Mouse (Mus musculus) right cerebral cortex, adult 2 months (tissue): ENCODE measurements around the gene Mocs2.

Source experiments
- DNase-seq, 2 experiments: peaks; one replicate each; pipeline ENCODE4 v3.0.0; 2021 to 2022; ENCODE audit warnings: low spot score in 2 of 2

Mocs2 gene

GRCm38 (mm10) chr13:114817751-114818360 is at the start of gene Mocs2:
Gene Mocs2, plus strand, starts transcription at chr13:114818236.
- peak; percentile 89 to 91 for DNase-seq

DNA sequence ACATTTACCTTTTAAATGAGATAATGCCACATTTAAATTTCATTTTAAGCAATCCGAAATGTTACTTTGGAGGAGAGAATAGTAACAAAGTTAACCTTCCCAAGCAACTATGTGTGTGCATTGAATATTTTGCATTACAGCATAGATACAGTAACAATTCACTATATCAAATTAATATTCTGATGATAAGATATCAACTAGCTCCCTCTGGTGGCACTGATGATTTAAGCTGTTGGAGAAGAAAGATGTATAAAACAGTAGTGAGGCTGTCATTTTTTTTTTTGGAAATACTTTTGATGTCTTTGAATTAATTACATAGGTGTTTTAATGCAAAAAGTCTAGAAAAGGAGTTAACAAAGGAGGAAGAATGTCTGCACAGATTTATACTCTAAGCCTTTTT is 26.5 kb upstream of the Mocs2 start:
- DNase-seq, result peak; percentile 13 to 45

- peak; percentile 83 to 85 for DNase-seq
These were observed 24.6 kb upstream of the Mocs2 start for GRCm38 (mm10) chr13:114793250-114794030.

- DNase-seq, result no peak
These were observed 16.2 kb upstream of the Mocs2 start for GRCm38 (mm10) chr13:114801857-114802256.

DNA sequence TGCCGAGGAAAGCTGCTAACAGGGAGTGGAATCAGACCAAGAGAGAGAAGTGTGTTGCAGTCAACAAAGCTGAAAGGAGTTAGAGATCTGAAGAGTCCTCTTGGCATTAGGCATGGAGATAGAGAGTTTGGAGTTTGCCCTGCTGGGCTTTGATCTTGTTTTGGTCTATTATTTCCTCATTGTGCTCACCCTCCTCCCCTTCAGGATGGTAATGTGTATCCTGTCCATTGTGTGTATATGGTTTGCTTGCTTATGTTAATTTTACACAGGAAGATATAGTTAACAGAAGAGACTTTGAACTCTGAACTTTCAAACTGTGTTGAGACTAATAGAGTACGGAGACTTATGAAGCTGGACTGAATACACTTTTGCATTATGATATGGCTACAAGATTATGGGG is 15.1 kb upstream of the Mocs2 start:
- no peak for DNase-seq

DNA sequence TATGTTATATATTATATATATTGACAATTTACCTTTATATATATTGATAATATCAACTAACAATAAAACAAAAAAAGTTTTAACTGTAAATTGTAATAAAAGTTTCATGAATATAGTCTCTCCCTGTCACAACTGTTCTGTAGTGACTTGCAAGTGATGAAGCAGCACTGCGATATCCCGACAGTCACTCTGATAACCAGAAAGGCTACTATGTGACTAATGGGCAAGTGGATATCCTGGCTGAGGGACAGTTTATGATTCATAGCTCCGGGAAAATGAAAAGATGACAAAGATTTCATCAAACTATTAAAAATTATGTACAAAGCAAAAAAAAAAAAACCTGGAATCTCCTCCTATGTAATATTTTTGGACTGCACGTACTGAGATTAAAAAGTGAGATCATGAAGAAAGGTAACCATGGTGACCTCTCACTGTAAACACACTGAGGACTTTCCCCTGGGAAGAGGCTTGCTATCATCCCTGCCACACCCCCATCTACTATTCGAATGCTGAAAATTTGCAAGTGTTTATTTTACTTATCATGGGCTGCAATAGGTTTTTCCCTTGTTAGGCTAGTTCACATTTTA is 8.3 kb upstream of the Mocs2 start:
- DNase-seq, result no peak

DNA sequence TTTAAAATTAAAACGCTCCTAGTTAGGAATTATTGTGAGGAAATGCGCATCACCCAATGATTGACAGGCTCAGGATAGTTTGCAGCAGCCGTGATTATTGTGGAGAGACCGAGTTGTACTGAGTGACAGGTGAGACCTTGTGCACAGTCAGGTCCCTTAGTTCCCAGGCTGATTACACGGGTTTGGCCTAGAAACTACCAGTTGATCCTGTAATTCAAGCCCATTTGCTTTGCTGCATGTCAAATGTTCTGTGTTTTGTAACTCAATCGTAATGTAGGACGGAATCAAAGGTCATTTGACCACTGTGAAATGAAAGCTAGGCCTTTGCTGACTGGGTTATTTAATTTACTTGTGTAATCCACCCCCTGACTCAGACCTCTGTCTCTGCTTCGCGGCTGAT is 477 bp downstream of the Mocs2 start:
- DNase-seq, result no peak

DNA sequence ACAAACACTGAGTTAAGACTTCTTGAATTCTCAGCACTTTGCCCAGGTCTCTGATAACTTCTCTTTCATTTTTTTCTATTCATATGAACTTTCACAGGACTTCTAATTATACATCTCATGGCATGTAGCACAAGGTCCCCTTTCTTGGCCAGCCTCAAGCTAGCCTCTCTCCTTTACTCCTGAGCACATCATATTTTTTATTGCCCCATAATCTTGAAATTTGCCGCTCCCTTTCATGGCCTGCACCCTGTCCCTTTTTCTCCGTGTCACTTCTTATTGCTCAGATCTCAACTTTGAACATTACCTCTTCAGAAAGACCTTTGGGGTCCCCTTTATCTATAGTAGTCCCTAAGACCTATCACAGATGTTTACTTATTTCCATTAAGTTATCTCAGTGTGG is 4.8 kb downstream of the Mocs2 start:
- no peak for DNase-seq

- no peak for DNase-seq
These were observed 7.4 kb downstream of the Mocs2 start for GRCm38 (mm10) chr13:114825377-114825855.

- DNase-seq, result no peak
These were observed 13.4 kb downstream of the Mocs2 start for GRCm38 (mm10) chr13:114831367-114831833.

DNA sequence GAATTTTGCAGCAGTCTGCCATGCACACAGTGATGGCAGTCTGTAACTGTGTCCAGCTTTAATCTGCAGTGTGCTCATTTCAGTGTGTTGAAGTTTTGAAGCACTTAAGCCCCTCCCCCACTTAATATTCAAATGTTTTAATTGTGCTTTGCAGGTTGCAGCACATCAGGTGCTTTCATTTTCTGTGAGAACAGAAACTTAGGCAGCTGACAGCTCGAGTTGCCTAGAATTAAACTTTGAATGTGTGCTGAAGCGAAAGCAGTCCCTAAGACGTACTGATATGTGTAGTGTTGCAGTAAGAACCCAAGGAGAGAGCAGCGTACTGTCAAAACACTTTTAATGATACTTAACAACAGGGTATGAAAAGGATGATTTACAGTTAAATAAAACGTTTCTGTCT is 14.7 kb downstream of the Mocs2 start:
- no peak for DNase-seq

DNA sequence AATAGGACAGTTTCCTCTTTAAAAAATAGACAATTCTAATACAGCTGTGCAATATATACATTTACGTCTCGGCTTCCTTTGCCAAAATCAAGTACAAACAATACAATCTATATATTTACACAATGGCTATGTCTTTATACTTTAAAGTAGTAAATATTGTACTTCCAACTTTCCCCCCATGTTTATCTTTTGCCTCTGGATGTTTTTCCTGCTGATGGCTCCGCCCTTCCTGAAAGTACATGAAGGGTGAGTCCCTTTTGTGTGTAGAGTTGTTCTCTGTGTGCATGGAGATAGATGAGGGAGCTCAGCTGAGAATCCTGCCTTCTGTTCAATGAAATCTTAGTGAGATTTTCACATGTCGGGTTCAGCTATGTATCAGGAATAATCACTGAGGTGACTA is 15.3 kb downstream of the Mocs2 start:
- no peak for DNase-seq

DNA sequence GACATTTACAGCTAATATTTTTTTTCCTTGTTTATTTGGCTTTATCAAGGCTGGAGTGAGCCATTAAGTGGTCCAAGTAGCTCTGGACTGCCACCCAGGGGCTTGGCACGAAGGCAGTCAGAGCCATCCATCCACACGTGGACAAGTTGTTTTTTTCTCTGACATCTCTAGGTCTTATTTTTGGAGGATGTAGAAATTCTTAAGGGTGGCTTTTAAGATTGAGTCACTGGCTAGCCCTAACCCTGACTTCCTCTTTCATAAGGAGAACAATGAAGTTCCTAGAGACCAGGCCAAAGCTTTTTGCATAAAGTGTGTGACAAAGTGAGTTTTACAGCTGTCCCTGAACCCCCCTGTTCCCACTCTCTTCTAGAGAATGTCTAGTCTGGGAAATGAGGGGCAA is 16.5 kb downstream of the Mocs2 start:
- DNase-seq, result no peak

GRCm38 (mm10) chr13:114837061-114837460 is 19.0 kb downstream of the Mocs2 start:
- no peak for DNase-seq

DNA sequence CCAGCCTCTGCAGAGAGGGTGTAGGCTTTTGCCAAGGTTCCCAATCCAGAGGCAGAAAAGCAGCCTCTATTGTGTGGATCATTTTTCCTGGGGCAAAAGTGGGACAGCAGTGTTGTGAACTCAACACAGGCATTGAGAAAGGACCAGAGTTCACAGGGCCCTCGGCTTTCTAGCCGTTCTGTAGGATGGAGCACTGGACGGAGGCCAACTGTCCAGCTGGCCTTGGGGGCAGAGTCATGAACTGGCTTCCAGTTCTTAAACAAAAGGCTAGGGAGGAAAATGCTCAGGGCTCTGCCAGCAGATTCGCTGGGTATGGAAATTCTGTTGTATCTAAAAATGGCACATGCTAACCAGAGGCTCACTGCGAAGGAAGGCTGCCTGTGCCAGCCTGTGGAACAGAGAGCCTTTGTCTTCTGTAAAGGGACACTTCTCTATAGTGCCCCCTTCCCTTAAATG is 20.5 kb downstream of the Mocs2 start:
- DNase-seq, result peak; percentile 48 to 62

- no peak for DNase-seq
These were observed 21.1 kb downstream of the Mocs2 start for GRCm38 (mm10) chr13:114839098-114839497.

DNA sequence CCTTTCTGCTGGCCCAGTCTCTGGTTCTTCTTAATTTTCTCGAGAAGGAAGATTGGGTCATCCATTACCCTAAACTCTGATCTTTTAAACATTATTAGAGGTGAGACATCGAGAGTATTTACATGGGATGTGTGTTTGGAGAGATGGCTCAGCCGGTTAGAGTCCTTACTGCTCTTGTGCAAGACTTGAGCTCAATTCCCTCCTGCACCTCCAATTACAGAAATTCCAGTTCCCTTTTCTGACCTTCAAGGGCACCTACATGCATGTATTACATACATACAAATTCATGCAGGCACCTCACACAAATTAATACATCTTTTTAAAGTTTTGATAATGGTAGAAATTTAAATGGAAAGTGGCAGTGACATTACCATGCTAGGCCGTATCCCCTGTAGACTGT is 22.5 kb downstream of the Mocs2 start:
- DNase-seq, result no peak

DNA sequence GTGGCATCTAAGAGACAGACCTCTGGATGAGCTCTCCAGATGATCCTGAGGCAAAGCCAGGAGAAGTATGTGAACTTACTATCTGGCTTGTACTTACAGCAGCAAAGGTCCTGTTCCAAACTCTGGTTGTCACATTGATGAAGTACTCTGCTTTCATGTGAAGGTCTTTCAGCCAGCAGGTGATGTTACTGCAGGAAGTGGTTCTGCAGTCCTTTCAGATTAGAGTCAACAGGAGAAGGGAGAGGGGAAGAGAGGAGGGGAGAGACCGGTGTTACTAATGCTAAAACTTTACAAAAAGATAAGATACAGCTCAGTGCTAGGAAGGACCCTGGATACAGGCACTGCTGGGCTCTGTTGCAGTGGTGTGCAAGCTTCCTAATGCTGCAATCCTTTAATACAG is 25.3 kb downstream of the Mocs2 start:
- no peak for DNase-seq

- no peak for DNase-seq
These were observed 27.8 kb downstream of the Mocs2 start for GRCm38 (mm10) chr13:114845804-114846203.

DNA sequence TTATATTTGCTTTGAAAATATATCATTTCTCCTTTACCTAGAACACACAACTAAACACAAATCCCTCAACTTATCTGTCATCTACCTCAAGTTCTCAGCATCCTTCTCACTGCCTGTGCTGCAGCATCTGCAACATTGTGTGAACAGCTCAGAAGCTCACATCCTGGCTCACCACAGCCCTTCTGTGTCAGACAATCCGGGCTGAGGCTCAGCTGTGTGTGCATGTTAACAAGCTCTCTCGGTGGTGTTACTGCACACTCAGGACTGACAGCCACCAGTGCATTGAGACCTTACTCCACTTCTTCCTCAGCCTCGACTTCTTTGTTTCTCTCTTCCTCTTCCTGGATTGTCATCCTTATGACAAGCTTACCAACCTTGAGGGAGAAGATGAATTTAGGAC is 30.9 kb downstream of the Mocs2 start:
- no peak for DNase-seq

- no peak for DNase-seq
These were observed 34.5 kb downstream of the Mocs2 start for GRCm38 (mm10) chr13:114852264-114853111.

DNA sequence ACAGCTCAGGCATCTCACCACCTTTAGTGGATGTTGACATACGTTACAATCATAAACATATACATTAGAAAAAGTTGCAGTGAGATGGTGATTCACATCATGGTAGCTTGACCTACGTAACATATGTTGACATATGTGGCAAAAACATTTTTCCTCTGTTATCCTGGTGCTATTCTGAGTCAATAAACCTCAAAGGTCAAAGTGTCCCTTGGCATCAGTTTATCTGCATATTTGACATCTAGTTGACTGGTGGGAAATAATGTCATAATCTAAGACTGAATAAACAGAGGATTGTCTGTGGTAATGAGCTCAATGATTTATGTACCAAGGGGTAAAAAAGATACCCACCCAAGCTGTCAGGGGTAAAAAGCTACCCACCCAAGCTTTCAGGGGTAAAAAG is 35.1 kb downstream of the Mocs2 start:
- DNase-seq, result no peak
